Mouse (Mus musculus) A20 (cell line): Measurements from ENCODE around the gene 1110008P14Rik.

Source experiments
- DNase-seq: peaks from one replicate; pipeline ENCODE4 v3.0.0-alpha.2; 2011; ENCODE audit warnings: low read depth, low spot score

Gene 1110008P14Rik

DNA sequence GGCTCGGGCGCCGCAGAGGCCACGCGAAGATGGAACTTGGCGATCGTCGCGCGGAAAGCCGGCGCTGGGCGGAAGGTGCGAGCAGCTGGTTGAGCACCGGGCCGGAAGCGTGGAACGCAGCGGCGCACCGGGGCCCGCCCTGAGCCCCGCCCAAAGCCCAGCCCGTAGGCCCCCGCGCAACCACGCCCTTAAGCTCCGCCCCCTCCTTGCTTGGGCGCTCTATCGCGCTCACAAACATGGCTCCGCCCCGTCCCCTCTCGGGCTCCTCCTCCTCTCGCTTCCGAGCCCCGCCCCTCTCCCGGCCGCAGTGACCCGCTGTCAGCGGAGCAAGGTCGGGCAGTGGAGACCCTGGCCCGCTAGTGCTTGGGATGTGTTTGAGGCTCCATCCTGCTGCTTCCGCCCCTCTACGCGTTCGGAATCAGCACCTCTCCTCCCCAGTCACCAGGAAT lies at the start of gene 1110008P14Rik:
Gene 1110008P14Rik (minus strand): TSS at position 164 of the 449 bp plus-strand sequence.
- peak; percentile 96 for DNase-seq

DNA sequence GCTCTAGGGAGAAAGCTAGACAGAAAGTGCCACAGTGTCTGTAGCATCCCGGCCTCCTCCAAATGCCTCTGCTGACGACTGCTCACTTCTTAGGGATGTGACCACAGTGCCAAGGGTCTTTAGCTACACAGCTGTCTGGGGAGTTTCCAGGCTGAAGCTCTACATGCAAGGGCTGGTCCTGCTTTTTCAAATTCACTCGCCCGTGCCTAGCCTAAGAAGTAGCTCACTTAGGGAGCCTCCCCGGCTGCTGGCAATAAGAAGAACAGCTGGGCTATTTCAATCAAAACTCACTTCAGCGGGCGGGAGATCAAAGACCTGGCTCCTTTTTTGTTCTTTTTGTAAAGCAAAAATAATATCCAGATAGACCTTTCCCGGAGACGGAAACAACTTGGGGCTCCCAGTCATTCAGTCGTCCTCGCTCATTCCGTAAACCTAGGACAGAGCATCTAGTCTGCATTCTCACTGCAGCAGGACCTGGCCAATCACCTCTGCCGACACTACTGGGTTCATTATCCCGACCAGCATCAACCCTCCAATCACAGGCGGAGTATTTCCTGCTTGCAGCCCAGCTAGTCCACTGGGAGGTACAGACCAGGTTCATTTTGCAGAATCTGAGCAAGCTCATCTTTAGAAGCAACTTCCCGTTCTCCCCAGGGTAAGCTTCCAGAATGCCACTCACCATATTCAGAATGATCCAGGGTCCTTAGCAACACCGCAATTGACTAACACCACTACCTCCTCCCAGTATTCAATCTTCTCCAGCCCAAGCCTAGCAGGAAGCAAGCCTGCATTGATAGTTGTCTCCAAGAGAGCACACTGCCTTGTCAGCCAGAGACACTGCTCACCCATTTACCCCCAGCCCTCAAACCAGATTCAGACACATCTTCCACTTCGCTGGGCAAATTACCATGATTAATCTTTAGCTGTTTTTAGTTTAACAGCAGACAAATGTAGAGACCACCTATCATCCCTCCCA lies 49.3 kb upstream of the 1110008P14Rik start:
- DNase-seq: no peak

DNA sequence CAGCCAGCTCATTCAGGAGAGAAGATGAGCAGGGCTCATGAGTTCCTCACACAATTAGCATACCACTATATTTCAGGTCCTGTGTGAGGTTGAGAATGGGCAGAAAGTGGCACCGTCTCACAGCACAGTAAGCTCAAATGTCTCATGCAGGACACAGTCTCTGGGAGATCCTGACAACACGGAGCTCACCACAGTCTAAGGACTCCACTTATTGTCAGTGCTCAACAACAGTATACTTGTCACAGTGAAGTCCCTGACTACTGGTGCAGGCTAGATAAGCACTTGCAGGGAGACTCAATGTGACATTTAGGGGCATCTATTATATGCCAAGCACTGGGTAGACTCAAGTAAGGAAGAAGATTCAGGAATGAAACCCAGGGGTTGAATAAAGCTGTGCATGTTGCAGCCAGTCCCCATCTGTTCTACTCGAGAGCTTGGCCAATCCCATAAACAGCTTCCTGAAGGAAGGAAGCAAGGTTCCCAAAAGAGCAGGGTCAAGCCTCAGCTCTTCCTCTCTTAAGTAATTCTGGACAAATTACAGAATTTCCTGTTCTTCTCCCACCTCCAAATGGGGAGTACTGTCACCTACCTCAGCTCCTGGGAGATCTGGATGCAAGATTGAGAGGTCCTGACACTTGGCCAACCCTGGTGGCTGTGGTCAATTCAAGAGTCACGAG lies 47.6 kb upstream of the 1110008P14Rik start:
- no peak for DNase-seq

DNA sequence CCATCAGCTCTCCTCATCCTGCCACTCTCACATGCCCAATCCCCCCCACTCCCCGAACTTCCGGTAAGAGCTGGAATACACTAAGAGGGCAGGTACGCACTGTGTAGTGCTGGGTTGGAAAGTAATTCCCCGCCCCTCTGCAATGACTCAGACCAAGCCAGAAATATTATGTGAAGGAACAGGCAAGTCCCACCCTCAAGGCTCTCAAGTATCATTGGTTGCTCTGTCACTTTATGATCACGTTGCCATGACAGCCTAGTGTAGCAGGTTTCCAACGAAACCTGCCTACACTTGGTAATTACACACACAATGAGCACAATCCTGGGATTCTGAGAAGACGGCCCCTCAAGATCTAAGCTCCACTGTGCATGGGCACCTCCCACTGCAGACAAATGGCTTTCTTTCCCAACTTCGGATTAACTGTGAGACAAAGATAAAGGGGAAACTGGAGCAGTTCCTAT lies 46.6 kb upstream of the 1110008P14Rik start:
- DNase-seq: no peak

DNA sequence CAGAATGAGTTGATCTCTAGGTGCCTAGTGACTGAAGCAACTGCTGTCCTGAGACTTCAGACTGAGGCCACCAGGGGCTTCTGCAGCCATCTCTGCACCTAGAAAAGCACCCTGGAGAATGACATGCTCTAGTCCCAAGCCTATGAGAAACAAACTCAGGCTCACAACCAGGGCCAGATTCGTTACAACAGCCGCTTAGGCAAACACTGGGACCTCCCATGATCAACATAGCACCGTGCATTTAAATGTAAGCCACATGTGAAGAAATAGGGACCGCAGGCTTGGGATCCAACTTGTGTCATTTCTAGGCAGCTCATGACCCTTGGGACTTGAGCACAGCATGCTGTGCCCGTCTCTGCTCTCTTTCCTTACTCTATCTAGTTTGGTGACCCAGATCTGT lies 46.0 kb upstream of the 1110008P14Rik start:
- no peak for DNase-seq

DNA sequence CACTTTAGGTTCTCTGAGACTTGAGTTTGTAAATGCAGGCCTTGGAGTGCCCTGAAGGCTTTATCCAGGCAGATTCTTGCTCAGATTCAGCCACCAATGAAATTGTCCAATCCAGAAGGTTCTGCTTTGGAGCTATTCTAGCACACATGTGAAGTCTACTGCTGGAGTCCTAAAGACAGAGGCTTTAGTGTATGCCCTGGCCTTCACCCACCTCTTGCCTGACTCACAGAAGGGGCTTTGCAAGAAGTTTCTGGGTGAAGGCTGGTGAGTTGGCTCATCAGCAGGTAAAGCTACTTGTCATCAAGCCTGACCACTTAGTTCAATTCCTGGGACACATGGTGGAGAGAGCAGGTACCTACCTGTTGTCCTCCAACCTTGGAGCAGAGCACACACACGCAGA lies 44.4 kb upstream of the 1110008P14Rik start:
- DNase-seq: no peak

DNA sequence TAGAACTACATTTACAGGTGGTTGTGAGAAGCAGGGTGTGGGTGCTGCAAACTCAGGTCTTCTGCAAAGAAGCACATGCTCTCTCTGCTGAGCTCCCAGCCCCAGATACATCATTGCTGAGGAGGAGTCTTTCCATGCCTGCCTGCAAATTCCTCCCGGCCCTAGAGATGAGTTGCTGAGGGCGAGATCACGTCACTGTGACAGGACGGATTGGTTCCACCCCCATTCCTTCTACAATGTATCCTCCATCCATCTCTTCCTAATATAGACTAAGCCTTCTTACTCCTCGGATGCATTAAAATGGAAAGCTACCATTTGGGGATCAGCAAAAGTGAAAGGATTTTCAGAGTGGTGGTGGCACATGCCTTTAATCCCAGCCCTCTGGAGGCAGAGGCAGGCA lies 43.8 kb upstream of the 1110008P14Rik start:
- no peak for DNase-seq

DNA sequence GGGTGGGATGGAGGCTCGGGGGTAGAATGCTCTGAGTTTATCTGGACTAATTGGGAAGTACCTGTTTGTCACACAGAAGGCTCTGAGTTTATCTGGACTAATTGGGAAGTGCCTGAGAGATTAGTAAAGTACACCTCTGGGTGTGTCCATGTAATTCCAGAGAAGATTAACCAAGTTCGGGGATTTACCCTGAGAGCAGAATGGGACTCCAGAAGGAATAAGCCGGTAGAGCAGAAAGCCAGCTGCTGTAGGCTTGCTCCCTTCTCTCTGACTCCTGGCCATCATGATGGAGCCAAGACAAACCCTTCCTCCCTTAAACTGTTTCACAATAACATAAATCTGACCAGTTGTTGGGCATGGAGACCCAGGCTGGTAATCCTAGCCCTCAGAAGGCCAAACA lies 43.1 kb upstream of the 1110008P14Rik start:
- DNase-seq: no peak

DNA sequence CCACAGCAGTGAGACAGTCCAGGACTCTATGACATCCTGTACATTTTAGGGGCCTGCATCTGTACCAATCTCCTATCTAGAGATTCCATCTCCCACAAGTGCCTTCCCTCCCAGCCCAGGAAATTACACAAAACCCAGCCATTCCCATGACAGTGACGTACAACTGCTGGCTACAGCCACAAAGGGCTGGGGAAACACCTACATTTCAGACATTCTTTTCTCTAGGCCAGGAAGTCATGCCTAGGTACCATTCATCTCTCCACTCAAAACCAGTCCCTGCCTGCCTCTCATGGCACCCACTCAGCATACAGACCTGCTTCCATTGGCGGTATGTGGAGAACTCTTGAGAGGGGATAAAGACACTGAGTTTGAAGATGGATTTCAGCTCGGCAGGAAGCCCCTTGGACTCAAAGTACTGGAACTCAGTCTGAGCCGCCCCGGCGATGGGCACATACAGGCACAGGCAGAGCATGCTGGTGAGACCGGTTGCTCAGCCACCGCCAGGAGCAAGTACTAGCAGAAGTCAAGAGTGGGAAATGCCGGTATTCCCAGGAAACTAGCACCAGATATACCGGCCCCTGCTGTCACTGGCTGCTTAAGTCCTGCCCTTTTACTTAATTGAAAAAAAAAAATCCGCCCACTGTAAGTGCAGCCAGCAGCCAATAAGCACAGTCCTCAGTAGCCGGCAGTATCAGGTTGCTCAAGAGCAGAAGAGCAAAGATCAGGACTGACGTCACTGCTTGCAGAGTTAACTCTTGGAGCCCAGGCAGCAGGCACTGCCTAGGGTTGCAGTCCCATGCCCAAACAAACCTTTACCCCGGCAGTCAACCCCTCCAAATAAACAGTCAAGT lies 42.0 kb upstream of the 1110008P14Rik start:
- DNase-seq: no peak

DNA sequence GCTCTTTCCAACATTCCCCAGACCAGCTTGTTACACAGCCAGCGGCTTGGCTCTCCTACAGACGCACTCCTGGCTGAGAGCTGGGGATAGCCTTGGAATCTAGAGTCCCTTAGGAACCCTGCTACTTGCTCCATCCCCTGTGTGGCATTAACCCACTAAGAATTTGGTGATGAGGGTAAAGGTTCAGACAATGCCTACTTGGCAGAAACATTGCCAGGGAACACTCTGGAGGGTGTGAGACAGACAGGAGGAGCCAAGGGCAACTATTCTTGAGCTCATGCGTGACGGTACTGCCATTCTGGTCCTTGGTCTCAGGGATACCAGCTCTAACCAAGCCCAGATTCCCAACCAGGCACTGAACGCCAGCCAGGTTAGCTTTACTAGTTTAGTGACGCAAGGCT lies 40.1 kb upstream of the 1110008P14Rik start:
- DNase-seq: no peak

DNA sequence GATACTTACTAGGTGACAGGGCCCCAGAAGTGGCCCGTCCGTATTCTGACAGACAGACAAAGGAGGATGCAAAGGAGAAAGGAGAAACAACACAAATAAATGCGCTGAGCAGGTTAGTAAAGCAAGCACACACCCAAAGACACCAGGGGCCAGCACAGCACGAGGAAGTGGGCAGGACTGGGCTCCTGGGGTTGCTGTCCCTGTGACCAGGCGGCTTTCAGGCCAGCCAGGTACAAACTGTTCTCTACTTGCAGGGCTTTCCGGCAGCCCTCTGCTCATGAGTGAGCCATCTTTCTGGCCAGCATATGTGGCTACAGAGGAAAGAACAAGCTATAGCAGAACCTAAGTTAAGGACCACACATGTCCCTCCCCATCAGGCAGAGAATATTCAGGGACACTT lies 38.9 kb upstream of the 1110008P14Rik start:
- no peak for DNase-seq

DNA sequence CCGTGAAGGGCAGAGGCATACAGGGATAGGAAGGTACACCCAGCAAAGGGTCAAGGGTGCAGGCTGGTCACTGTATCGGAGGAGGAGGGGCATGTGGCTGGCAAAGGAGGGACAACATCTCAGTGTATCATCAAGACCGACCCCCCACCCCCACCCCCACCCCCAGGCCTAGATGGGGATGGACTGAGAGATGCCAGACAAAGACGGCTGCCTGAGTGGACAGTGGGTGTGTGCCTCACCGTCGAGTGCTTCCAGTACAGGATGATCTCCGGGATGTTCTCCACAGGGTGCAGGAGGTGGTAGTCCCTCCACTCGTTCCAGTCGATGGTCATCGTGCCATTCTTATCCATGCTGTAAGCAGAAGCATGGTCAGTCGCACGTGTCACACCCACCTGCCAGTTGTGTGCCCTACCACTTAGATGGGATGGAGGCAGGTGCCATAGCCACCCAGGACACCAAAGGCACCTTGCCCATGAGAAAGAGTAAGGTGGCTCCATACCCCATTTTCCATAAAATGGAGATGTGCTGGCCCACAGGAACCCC lies 38.4 kb upstream of the 1110008P14Rik start:
- DNase-seq: no peak

DNA sequence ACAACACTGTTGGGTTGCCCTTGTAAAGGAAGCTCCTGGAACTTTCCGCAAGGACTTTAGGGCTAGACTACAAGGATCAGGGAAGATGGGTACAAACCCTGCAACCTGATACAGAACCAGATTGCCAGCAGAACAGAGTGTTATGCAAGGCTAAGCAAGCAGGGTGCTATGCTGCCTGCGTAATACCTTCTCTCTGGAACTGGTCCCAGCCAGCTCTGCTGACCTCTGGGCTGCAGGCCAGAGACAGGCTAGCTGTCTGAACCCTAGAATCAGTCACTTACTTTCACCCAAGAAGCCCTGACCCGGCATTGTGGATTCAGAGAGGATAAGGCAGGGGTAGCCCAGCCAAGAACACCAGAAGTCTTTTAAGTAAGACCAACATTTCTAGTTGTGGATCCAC lies 37.6 kb upstream of the 1110008P14Rik start:
- no peak for DNase-seq

DNA sequence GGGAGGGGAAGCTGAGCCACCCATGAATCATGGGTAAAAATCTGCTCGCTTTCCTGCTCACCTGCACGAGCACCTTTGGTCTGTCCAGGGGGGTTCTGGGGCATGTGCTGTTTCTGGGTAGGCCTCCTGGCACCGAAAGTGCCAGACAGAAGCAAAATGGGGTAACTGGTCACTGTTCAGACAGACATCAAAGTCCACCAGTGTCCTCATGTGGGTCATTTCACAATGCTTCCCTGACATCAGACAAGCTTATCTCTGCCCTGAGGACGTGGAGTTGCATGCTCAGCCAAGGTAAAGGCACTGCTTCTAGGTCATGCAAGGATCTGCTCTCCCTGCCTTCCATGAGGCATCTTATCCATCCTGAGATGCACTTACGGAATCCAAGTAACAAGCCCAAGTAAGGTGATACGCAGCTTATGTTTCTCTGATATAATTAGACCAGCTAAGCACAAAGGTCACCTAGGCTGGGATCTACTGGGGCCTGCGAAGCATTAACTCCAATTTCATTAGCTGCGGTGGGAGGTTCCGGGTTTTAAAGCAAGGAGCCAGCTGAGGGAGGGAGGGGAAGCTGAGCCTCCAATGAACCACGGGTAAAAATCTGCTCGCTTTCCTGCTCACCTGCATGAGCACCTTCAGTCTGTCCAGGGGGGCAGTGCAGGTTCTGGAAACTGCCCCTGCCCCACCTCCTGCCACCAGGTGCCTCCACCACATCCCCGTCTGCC lies 36.9 kb upstream of the 1110008P14Rik start:
- DNase-seq: no peak

DNA sequence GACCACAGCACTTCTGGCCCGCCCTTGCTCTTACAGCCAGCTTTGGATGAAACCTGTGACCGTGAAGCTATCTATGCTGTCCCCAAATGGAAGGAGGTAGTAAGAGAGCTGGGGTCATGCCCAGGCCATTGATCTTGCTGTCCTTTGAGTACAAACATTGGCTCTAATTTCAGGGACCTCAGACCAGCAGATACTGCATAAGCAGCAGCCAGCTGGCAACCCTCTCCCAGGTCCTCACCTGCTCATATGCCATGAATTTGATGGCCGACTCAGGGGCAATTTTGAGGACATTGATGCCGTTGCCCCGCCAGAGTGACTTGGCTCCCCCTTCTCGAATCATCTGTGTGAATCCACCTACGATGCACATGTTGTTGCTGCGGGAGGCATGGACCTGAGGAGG lies 35.7 kb upstream of the 1110008P14Rik start:
- DNase-seq: no peak

DNA sequence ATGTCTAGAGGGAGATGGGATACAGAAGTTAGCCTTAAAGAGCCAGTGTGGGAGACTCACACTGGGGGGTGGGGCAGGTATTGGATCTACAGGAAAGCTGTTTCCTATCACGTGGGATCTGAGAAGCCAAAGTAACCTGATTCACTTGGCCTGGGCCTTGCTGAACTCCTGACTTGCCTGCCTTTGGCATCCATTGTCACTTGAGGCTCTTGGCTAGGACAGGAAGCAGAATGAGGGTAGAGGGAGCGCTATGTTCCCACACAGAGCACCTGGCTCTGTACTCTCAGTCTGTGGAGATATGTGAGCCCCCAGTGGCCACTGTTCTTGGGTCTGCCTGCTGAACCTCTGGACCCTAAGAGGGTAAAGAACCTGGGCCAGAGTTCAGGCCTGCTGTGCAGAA lies 34.8 kb upstream of the 1110008P14Rik start:
- DNase-seq: no peak

DNA sequence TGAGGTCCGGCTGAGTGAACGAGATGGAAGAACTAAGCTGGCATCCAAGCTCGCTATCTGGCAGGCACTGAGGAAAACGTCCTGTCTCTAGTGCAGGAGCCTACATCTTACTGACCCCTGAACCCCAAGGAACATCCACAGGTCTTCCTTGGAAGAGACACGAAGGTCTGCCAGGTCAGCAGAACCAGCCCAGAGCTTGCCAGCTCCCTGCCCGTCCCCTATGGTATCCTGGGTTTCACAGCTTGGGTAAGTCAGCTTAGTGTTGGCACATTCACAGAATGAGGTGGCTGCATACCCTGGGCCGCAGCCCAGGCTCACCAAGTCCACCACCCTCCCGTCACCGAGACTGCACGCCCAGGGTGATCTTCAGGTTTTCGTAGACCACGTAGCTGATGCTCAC lies 34.1 kb upstream of the 1110008P14Rik start:
- no peak for DNase-seq

DNA sequence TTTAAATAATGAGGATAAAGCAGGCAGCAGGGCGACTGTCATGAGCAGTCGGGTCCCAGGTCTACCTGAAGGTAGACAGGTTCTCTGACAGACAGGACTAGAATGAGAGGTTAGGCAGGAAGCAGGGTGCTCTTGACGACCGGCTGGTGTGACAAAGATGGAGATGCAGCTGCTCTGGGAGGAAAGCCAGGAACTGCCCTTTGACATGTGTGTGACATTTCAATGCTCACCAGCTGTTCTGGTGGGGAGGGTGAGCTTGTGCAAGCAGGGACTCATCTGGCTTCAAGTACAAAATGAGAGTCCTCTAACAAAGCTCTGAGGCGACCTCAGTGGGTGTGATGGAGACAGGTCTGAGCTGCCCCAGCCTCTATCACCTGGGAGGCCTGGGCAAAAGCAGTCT lies 32.2 kb upstream of the 1110008P14Rik start:
- no peak for DNase-seq

DNA sequence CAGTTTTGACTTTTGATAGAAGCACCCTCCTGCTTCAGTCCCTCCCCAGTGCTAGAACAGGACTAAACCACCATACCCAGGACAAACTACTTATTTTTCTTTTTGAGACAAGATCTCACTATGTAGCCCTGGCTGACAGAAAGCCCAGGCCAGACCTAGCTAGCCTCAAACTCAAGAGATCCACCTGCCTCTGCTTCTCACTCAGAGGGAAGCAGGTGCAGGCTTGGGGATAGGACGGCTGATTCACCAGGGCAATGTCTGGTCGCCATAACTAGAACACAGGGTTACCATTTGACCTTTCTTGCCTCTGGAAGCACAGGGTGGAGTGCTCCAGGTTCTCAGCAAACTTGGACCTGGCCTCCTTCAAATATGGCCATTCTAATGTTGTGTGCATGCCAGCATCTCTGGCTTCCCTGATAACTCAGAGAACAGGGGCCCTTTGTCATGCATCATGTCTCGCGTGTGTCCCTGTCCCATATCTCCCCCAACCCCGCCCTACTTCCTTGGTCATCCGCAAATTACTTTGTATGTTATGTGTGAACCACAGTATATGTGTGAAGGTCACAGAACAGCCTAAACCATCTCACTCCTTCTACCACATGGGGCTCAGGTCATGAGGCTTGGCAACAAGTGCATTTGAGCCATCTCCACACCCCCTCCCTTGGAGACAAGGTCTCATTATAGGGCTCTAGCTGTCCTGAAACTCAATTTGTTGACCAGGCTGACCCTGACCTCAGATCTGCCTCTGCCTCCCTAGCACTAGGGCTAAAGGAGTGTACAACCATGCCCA lies 31.2 kb upstream of the 1110008P14Rik start:
- no peak for DNase-seq

DNA sequence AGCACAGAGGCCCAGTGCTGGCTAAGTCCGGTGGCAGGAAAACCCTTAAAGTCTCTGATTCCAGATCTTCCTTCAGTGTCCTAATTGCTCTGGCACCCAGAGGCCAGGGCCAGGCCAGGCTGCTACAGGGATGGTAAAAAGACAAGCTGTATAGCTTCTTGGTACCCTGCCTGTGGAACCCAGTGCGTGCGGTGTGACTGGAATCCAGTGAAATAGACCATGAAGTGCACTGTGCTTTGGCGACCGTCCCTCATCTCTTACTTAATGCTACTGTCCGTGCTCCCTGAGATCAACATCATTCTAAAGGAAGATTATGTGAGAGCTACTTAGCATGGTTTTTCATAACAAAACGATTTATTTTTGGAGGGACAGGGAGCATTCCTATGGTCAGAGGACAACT lies 29.7 kb upstream of the 1110008P14Rik start:
- DNase-seq: no peak
